16 mouse cellular contexts compared by ENCODE assay signal in the genomic region with DNA sequence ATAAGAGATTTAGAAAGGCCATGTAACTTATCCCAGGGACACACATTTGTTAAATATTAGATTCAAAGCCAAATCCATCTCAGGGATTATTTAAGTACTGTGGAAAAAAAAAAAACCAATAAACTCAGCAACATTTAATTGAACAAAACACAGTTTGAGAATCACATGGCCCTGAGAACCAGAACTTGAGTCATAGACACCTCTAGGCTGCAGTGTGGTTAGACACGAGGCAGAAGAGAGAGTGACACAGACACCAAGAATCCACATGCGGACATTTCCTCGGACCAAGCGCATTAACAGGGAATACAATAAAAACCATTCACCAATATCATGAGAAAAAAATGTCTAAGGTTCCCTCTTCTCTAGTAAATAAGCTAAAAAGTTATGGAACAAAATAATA.
"Had no signal": no experiment of that assay in that cellular context is flagged by ENCODE, and none has a peak within 500 bp of the region (broad histone marks: within the 10 kb centered on the region; RNA-seq: fewer than 3 reads in every experiment).

No protein-coding gene starts in this region.

- H3K9ac ChIP-seq: neural tube, embryonic 13.5 days; neural tube, embryonic 15.5 days; stomach, embryonic 15.5 days had no signal

- H3K27ac ChIP-seq: neural tube, embryonic 13.5 days; neural tube, embryonic 15.5 days; stomach, embryonic 15.5 days; stomach, postnatal 0 days had no signal

- H3K4me2 ChIP-seq: neural tube, embryonic 13.5 days; neural tube, embryonic 15.5 days; stomach, embryonic 15.5 days had no signal

- H3K4me3 ChIP-seq: neural tube, embryonic 13.5 days; neural tube, embryonic 15.5 days; stomach, embryonic 15.5 days had no signal

- DNase-seq: retina, postnatal 1 day; right cerebral cortex, adult 18-20 months; right cerebral cortex, postnatal 14 days; right cerebral cortex, postnatal 25 days; right cerebral cortex, postnatal 4 days; spleen, adult 18-20 months; thymus, adult 18-20 months; thymus, adult 2 months; thymus, postnatal 14 days; thymus, postnatal 25 days; thymus, postnatal 36 days; thymus, postnatal 4 days had no signal

- H3K27me3 ChIP-seq: neural tube, embryonic 13.5 days; neural tube, embryonic 15.5 days; stomach, embryonic 15.5 days had no signal

- H3K4me1 ChIP-seq: neural tube, embryonic 13.5 days; neural tube, embryonic 15.5 days; stomach, embryonic 15.5 days had no signal

- H3K9me3 ChIP-seq: neural tube, embryonic 13.5 days; neural tube, embryonic 15.5 days; stomach, embryonic 15.5 days had no signal

- H3K36me3 ChIP-seq: stomach, embryonic 15.5 days had no signal
